Mouse (Mus musculus) liver, embryonic 15.5 days (tissue): ENCODE results near the gene Rbbp6. TPM values are rescaled to one million over a fixed set of nuclear protein-coding genes. Genes with fewer than 3 reads are reported as not detected.

Experiments used
- ATAC-seq: fragments of 200-750 bp; cut with Nextera tagmentation; 2 replicates; pipeline ENCODE4 v1.8.0; 2017; ENCODE audit warnings: moderate number of reproducible peaks, mild to moderate bottlenecking, moderate library complexity; ENCODE audit not compliant: insufficient read depth
- H3K27ac ChIP-seq: fragments of 300-500 bp; sonication (generic); replicated peaks from 2 replicates; pipeline ENCODE4 v1.5.1; 2015; ENCODE audit warnings: mild to moderate bottlenecking, inconsistent platforms
- H3K27me3 ChIP-seq: fragments of 300-500 bp; sonication (generic); 2 replicates; pipeline ENCODE4 v1.6.1; 2015; ENCODE audit warnings: mild to moderate bottlenecking, inconsistent platforms
- H3K36me3 ChIP-seq: fragments of 300-500 bp; sonication (generic); replicated peaks from 2 replicates; pipeline ENCODE4 v1.6.1; 2015; ENCODE audit warnings: moderate library complexity, mild to moderate bottlenecking, inconsistent platforms
- H3K4me1 ChIP-seq: fragments of 300-500 bp; sonication (generic); replicated peaks from 2 replicates; pipeline ENCODE4 v1.6.1; 2015; ENCODE audit warnings: inconsistent platforms
- H3K4me2 ChIP-seq: fragments of 300-500 bp; sonication (generic); 2 replicates; pipeline ENCODE4 v1.6.1; 2015; ENCODE audit warnings: moderate library complexity, mild to moderate bottlenecking, inconsistent platforms
- H3K4me3 ChIP-seq: fragments of 300-500 bp; sonication (generic); replicated peaks from 2 replicates; pipeline ENCODE4 v1.5.1; 2015; ENCODE audit warnings: mild to moderate bottlenecking, inconsistent platforms
- H3K9ac ChIP-seq: fragments of 300-500 bp; sonication (generic); 2 replicates; pipeline ENCODE4 v1.6.1; 2015; ENCODE audit warnings: moderate library complexity, mild to moderate bottlenecking, inconsistent platforms
- H3K9me3 ChIP-seq: fragments of 300-500 bp; sonication (generic); replicated peaks from 2 replicates; pipeline ENCODE4 v1.6.1; 2016; ENCODE audit warnings: inconsistent platforms
- WGBS: fragments of 180-500 bp; shearing (Covaris S2); methylation state at CpG from one replicate; pipeline ENCODE4 v1.1.7; 2015; ENCODE audit warnings: mixed read lengths; ENCODE audit not compliant: insufficient replicate concordance; 5-methylcytosine and 5-hydroxymethylcytosine counted together
- polyA plus RNA-seq: library from polyadenylated mRNA; unstranded; fragments of >200 nt; fragmentation: Nextera tagmentation; extraction: Ambion mirVana; gene quantifications from 2 replicates; pipeline ENCODE4 v1.2.1, GENCODE M21; 2015

Gene Rbbp6
- 7.7 and 8.6 TPM in 2 replicates for polyA plus RNA-seq

GRCm38 (mm10) chr7:122965386-122965785 lies at the start of gene Rbbp6:
TSS of gene Rbbp6 (plus strand) at chr7:122965686.
- Histone ChIP-seq H3K4me2 (no peak within 1 kb of the TSS), H3K9ac (no peak within 1 kb of the TSS), H3K27ac (no peak within 1 kb of the TSS), H3K27me3 (no peaks in the 10 kb centered on the region), H3K9me3 (no peaks in the 10 kb centered on the region), H3K4me1 (peaks cover 8% of the 10 kb centered on the region), H3K36me3 (no peaks in the 10 kb centered on the region), H3K4me3 (no peak within 1 kb of the TSS)
- ATAC-seq = no peak
- 58% methylated on average over 5 of the region's 5 CpGs for WGBS

- WGBS = 26% methylated on average over 13 of the region's 13 CpGs
- no peak overlapping the region for H3K27ac ChIP-seq
- no peak for ATAC-seq
These were observed 45.5 kb upstream of the Rbbp6 start for GRCm38 (mm10) chr7:122919728-122920582.

GRCm38 (mm10) chr7:122921537-122921936 lies 43.9 kb upstream of the Rbbp6 start:
- H3K9me3 ChIP-seq = no peaks in the 10 kb centered on the region
- no peaks in the 10 kb centered on the region for H3K4me1 ChIP-seq
- no peaks in the 10 kb centered on the region for H3K36me3 ChIP-seq
- H3K27me3 ChIP-seq = no peaks in the 10 kb centered on the region
- no peak for ATAC-seq
- H3K9ac ChIP-seq = no peak overlapping the region
- no peak overlapping the region for H3K4me2 ChIP-seq
- no peak overlapping the region for H3K27ac ChIP-seq
- H3K4me3 ChIP-seq = no peak overlapping the region
- WGBS = 67% methylated on average over 9 of the region's 9 CpGs

More at GRCm38 (mm10) chr7:122919728-122920582, 45.5 kb upstream of the Rbbp6 start:
- no peaks in the 10 kb centered on the region for H3K9me3 ChIP-seq
- H3K36me3 ChIP-seq = no peaks in the 10 kb centered on the region
- H3K9ac ChIP-seq = no peak overlapping the region
- no peak overlapping the region for H3K4me3 ChIP-seq
- no peaks in the 10 kb centered on the region for H3K27me3 ChIP-seq
- no peak overlapping the region for H3K4me2 ChIP-seq
- no peaks in the 10 kb centered on the region for H3K4me1 ChIP-seq

- WGBS = 36% methylated on average over 3 of the region's 3 CpGs
- no peak for ATAC-seq
- Histone ChIP-seq H3K36me3 (no peaks in the 10 kb centered on the region), H3K27ac (no peak overlapping the region), H3K4me3 (no peak overlapping the region), H3K9ac (no peak overlapping the region), H3K4me1 (no peaks in the 10 kb centered on the region), H3K4me2 (no peak overlapping the region), H3K9me3 (no peaks in the 10 kb centered on the region), H3K27me3 (no peaks in the 10 kb centered on the region)
These were observed 41.2 kb upstream of the Rbbp6 start for GRCm38 (mm10) chr7:122924256-122924655.

- Histone ChIP-seq H3K4me1 (no peaks in the 10 kb centered on the region), H3K36me3 (no peaks in the 10 kb centered on the region), H3K9ac (no peak overlapping the region), H3K27me3 (no peaks in the 10 kb centered on the region), H3K4me2 (no peak overlapping the region), H3K9me3 (no peaks in the 10 kb centered on the region), H3K4me3 (no peak overlapping the region), H3K27ac (no peak overlapping the region)
- 27% methylated on average over 3 of the region's 3 CpGs for WGBS
- no peak for ATAC-seq
These were observed 35.0 kb upstream of the Rbbp6 start for GRCm38 (mm10) chr7:122930494-122930893.

GRCm38 (mm10) chr7:122932171-122932570 lies 33.3 kb upstream of the Rbbp6 start:
- ATAC-seq = no peak
- WGBS = 30% methylated on average over 1 of the region's 1 CpGs

GRCm38 (mm10) chr7:122936626-122937025 lies 28.9 kb upstream of the Rbbp6 start:
- no peak overlapping the region for H3K4me3 ChIP-seq

More at GRCm38 (mm10) chr7:122932171-122932570, 33.3 kb upstream of the Rbbp6 start:
- Histone ChIP-seq H3K4me3 (no peak overlapping the region), H3K27me3 (no peaks in the 10 kb centered on the region), H3K9ac (no peak overlapping the region), H3K9me3 (no peaks in the 10 kb centered on the region), H3K36me3 (no peaks in the 10 kb centered on the region), H3K4me1 (no peaks in the 10 kb centered on the region), H3K4me2 (no peak overlapping the region), H3K27ac (no peak overlapping the region)

GRCm38 (mm10) chr7:122938197-122938596 lies 27.3 kb upstream of the Rbbp6 start:
- Histone ChIP-seq H3K4me3 (no peak overlapping the region), H3K36me3 (no peaks in the 10 kb centered on the region), H3K9ac (no peak overlapping the region), H3K4me1 (no peaks in the 10 kb centered on the region), H3K27ac (no peak overlapping the region), H3K27me3 (no peaks in the 10 kb centered on the region), H3K9me3 (no peaks in the 10 kb centered on the region), H3K4me2 (no peak overlapping the region)
- WGBS = 66% methylated on average over 1 of the region's 1 CpGs
- ATAC-seq = no peak

More at GRCm38 (mm10) chr7:122936626-122937025, 28.9 kb upstream of the Rbbp6 start:
- Histone ChIP-seq H3K27ac (no peak overlapping the region), H3K36me3 (no peaks in the 10 kb centered on the region), H3K27me3 (no peaks in the 10 kb centered on the region), H3K4me1 (no peaks in the 10 kb centered on the region), H3K4me2 (no peak overlapping the region), H3K9ac (no peak overlapping the region), H3K9me3 (no peaks in the 10 kb centered on the region)
- ATAC-seq = no peak

GRCm38 (mm10) chr7:122939181-122939580 lies 26.3 kb upstream of the Rbbp6 start:
- Histone ChIP-seq H3K9ac (no peak overlapping the region), H3K36me3 (no peaks in the 10 kb centered on the region), H3K4me1 (no peaks in the 10 kb centered on the region), H3K9me3 (no peaks in the 10 kb centered on the region), H3K4me3 (no peak overlapping the region), H3K27me3 (no peaks in the 10 kb centered on the region), H3K4me2 (no peak overlapping the region), H3K27ac (no peak overlapping the region)
- ATAC-seq = no peak
- 15% methylated on average over 3 of the region's 3 CpGs for WGBS

GRCm38 (mm10) chr7:122940371-122941075 lies 25.0 kb upstream of the Rbbp6 start:
- Histone ChIP-seq H3K36me3 (no peaks in the 10 kb centered on the region), H3K9ac (no peak overlapping the region), H3K4me2 (peak overlapping the region; percentile 32), H3K27me3 (no peaks in the 10 kb centered on the region), H3K4me3 (peak overlapping the region; percentile 5; the same call in 1 of the 2 replicates), H3K27ac (no peak overlapping the region), H3K4me1 (no peaks in the 10 kb centered on the region), H3K9me3 (no peaks in the 10 kb centered on the region)
- no peak for ATAC-seq
- WGBS = 9% methylated on average over 12 of the region's 12 CpGs

GRCm38 (mm10) chr7:122942111-122942510 lies 23.4 kb upstream of the Rbbp6 start:
- Histone ChIP-seq H3K27me3 (no peaks in the 10 kb centered on the region), H3K27ac (no peak overlapping the region), H3K36me3 (no peaks in the 10 kb centered on the region), H3K9me3 (no peaks in the 10 kb centered on the region), H3K4me2 (no peak overlapping the region), H3K4me1 (no peaks in the 10 kb centered on the region), H3K9ac (no peak overlapping the region), H3K4me3 (no peak overlapping the region)
- no peak for ATAC-seq
- 75% methylated on average over 8 of the region's 8 CpGs for WGBS
